Mouse (Mus musculus): ENCODE measurements at regions not wholly inside any gene's neighbourhood (a gene's known extent, or its start where the extent isn't known, plus 50 kb on each side); places are given as distances from the start of the nearest gene placed in this dataset.
"Not testable (repeated sequence)": the region's sequence is repeated elsewhere in the genome, so short reads cannot be mapped to it uniquely, and the experiment has no call there.

GRCm38 (mm10) chr9:31621553-31621952, 157.3 kb upstream of the Tmem45b start:
- TF ChIP-seq CTCF (IDR thresholded peaks at IDR 0.05; ENCODE audit: borderline replicate concordance, control insufficient read depth, extremely low read depth, insufficient read depth, low read length, poor library complexity); POLR2A (IDR thresholded peaks at IDR 0.05; ENCODE audit: control insufficient read depth, extremely low read depth, insufficient read depth, low read length, poor library complexity): not testable (repeated sequence)
